Comparison of ENCODE assay signal across 31 mouse cellular contexts in the genomic region with DNA sequence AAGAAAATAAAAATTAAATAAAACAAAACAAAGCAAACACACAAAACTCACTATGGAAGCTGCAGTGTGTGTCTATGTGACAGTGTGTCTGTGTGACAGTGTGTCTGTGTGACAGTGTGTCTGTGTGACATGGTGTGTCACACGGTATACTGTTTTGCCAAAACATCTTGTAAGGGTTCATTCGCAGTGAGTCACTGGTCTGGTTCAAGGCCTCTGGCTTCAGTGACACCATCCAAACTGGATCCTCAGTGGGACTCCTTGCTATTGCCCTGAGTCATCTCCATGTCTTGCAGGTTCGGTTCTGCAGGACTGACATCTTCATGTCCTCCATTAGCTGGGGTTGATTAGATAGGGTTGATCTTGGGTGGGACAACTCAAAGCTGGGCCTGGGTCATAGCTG. TPM values are rescaled to one million over a fixed set of nuclear protein-coding genes. Genes with fewer than 3 reads are reported as not detected.
"Had no signal": no experiment of that assay in that cellular context is flagged by ENCODE, and none has a peak within 500 bp of the region (broad histone marks: within the 10 kb centered on the region; RNA-seq: fewer than 3 reads in every experiment).

No protein-coding gene starts in this region.

- H3K27me3 ChIP-seq: liver, embryonic 13.5 days; neural tube, embryonic 12.5 days; stomach, embryonic 15.5 days had no signal

- H3K9me3 ChIP-seq: kidney, embryonic 15.5 days; liver, embryonic 13.5 days; neural tube, embryonic 12.5 days; stomach, embryonic 15.5 days had no signal

- H3K27ac ChIP-seq: kidney, embryonic 15.5 days; left cerebral cortex, adult 2 months; liver, embryonic 13.5 days; neural tube, embryonic 12.5 days; stomach, embryonic 15.5 days had no signal

- H3K4me3 ChIP-seq: kidney, embryonic 15.5 days; left cerebral cortex, adult 2 months; liver, embryonic 13.5 days; neural tube, embryonic 12.5 days; stomach, embryonic 15.5 days had no signal

- DNase-seq: kidney, postnatal 10 days; kidney, postnatal 36 days; layer of hippocampus, postnatal 36 days; liver, embryonic 13.5 days; lung, adult 2 months; lung, postnatal 14 days; lung, postnatal 4 days; midbrain, embryonic 14.5 days; retina, postnatal 1 day; right cerebral cortex, postnatal 25 days; spleen, adult 18-20 months; thymus, postnatal 25 days had no signal

- H3K9ac ChIP-seq: kidney, embryonic 15.5 days; liver, embryonic 13.5 days; neural tube, embryonic 12.5 days; stomach, embryonic 15.5 days had no signal

- H3K4me2 ChIP-seq: kidney, embryonic 15.5 days; liver, embryonic 13.5 days; midbrain, embryonic 11.5 days; neural tube, embryonic 12.5 days; stomach, embryonic 15.5 days had no signal

- H3K4me1 ChIP-seq: kidney, embryonic 15.5 days; liver, embryonic 13.5 days; neural tube, embryonic 12.5 days; stomach, embryonic 15.5 days had no signal

- H3K36me3 ChIP-seq: kidney, embryonic 15.5 days; liver, embryonic 13.5 days; neural tube, embryonic 12.5 days; stomach, embryonic 15.5 days had no signal

RNA-seq across cellular contexts. Expression of a gene that starts 43.8 kb away (rescaled TPM):
- total RNA-seq: layer of hippocampus, adult 8-10 months; layer of hippocampus, postnatal 10 days; layer of hippocampus, postnatal 36 days; left cerebral cortex, adult 2 months; left cerebral cortex, postnatal 10 days; left cerebral cortex, postnatal 36 days; liver, adult 2 months; megakaryocyte progenitor cell, adult 5-6 weeks; megakaryocyte-erythroid progenitor cell, adult 5-6 weeks; midbrain, postnatal 0 days; neutrophil, adult 5-6 weeks had no signal
- polyA plus RNA-seq: kidney, embryonic 15.5 days; limb, embryonic 11.5 days; limb, embryonic 14.5 days; liver, adult 2 months; liver, embryonic 13.5 days; liver, embryonic 16.5 days; lung, adult 2 months; lung, embryonic 16.5 days; midbrain, embryonic 11.5 days; midbrain, embryonic 14.5 days; midbrain, postnatal 0 days; neural tube, embryonic 12.5 days; stomach, embryonic 15.5 days; thymus, postnatal 0 days had no signal
